Mouse (Mus musculus) CD4-positive, CD25-positive, alpha-beta regulatory T cell, adult 4 months (primary cell): ENCODE data around the gene Ranbp10. TPM values are rescaled to one million over a fixed set of nuclear protein-coding genes. Genes with fewer than 3 reads are reported as not detected.

Source experiments
- ATAC-seq: one replicate; pipeline ENCODE4 v1.8.0; 2017
- polyA plus RNA-seq, 2 experiments: library from polyadenylated mRNA; unstranded; fragments of 100-300 nt; shearing (Covaris generic); gene quantifications; one replicate each; pipeline ENCODE4 v1.2.1; 2017

Gene Ranbp10
- polyA plus RNA-seq = 1 to 10 TPM; 7.6 to 10.0 TPM

DNA sequence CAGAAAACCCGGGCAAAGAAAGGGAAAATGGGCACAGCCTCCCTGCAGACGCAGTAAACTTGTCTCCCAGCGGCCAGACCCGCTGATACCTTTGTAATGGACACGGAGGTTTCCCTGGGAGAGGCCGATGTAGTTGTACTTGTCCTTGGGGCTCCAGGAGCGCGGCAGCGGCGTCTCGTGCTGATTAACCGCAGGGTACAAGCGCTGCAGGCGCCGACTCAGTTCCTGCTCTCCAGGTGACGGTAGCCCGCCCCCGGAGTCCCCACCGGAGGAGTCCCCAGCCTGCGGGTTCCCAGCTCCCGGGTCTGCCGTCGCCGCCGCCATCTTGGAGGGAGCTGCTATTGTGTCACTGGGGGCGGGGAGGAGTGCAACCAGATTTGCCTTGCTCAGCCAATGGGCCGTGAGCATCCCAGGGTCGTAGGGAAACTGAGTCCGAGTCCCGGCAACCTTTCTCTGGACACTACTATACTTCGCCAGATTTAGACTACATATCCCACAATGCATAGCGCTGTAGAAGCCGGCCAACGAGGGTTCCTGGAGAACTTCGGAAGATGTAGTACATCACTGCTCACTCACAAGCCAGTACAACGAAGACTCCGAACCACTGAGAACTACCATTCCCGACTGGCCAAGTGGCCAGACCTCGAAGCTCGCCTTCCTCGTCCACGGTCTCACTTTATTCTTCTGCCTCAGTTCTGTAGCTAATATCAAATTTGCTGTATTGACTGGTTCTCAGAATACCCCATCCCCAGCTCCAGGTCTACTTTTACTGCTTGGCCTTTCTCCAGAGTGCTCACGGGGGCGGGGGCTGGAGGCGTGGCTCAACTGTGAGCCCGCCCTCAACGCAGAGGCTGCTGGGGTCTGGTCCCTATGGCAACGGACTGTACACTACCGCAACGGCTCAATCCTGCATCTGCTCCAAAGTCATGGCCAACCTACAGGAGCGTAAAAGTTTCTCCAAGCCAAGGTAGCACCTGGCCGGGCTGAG, at the start of gene Ranbp10, which contains the start of gene Tsnaxip1:
Gene Ranbp10 (minus strand): TSS at position 490 of the 988 bp plus-strand sequence.
Gene Tsnaxip1 (plus strand): TSS at position 871 of the 988 bp plus-strand sequence.
- peak; percentile 90 for ATAC-seq

DNA sequence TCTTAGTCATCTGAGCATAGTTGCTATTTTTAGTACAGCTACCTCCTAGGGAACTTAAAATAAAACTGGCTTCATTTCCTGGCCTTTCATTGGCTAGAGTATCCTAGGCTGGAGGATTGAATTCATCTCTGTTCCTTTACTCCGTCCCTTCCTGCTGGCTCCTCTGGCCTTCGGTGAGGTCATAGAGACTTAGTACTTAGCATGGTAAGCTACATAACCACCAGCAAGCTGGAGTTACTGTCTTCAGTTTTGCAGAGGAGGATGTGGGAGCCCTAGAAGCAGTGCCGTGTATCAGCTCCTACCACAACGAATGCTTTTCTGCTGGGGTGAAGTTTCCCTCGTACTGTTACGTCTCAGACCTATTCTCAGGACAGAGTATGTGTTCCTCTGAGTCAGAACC, 47.2 kb upstream of the Ranbp10 start:
- ATAC-seq = no peak

DNA sequence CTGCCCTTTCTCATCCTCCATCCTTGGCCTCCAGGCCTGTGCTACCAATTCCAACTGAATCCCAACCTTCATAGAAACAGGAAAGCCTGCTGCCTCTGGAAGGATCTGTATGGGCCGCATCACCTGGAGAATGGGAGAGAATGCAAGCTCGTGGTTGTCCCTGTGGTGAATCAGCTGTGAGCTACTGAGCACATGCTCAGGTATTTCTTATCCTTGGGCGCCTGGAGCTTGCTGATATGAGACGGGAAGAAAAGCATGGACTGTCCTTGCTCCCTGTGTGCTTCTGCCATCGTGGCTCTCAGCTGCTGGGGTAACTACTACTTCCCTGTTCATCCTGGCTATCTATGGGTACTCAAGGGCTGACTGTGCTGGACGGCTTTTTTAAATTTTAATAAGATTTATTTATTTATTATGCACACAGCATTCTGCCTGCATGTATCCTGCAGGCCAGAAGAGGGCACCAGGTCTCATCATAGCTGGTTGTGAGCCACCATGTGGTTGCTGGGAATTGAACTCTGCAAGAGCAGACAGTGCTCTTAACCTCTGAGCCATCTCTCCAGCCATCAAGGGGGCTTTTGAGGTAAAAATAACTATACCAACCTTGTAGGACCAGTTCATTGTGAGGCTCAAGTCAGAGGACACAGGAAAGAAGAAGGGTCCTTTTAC, 39.3 kb upstream of the Ranbp10 start:
- no peak for ATAC-seq

DNA sequence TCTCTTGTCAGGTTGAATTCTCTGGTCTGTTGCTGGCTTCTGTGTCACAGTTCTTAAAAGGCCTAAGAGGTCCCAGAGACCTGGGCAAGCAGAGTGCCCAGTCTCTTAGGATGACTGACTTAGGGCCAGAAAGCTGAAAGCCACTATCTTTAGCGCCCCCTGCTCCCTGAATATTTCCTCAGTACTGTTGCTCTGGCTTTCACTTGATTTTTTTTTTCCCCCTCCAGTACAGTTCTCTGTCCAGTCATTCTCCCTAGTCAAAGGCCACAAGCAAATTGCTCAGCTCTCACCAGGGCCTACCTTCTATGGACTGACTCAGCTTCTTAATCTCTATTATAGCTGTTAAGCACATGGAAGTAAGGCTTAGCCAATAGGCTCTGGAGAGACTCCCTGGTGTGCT, 34.8 kb upstream of the Ranbp10 start:
- no peak for ATAC-seq

DNA sequence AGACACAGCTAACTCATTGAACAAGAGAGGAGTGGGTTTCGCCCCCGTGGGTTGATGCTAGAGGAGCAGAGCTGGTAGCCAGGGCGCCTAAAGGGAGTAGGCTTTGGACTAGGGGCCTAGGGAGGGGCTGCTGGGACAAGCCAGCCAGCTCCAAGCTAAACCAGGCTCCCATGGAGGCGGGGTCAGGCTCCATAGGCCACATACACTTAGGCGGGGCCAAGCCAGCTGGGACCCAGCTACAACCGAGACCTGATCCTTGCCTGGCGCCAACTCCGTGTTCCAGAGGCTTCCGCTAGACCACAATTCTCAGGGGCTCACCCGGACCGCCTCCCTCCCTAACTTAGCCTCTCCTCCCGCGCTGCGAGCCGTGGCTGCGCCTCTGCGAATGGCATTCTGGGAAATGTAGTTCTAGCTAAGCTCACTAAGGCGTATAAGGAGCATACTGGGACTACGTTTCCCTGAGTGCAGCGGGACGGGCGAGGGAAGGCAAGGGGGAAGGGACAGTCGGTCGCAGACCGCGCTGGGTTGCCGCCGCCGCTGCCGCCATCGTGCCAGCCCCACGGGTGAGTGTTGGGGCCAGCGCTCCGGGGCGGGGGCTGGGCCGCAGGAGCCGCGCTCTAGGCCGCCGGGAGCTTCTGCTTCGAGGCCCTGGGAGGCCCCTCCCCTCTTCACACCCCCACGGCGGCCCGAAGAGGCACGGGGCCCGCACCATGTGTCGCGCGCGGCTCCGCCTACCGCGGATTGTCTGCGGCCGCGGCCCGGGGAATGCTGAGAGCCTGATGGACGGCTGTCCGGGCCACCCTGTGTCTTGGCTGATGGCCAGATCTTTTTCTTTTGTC, 33.2 kb upstream of the Ranbp10 start, which contains the start of gene Nutf2:
Gene Nutf2 (plus strand): TSS at position 438 of the 839 bp plus-strand sequence.
- peak; percentile 97 for ATAC-seq

DNA sequence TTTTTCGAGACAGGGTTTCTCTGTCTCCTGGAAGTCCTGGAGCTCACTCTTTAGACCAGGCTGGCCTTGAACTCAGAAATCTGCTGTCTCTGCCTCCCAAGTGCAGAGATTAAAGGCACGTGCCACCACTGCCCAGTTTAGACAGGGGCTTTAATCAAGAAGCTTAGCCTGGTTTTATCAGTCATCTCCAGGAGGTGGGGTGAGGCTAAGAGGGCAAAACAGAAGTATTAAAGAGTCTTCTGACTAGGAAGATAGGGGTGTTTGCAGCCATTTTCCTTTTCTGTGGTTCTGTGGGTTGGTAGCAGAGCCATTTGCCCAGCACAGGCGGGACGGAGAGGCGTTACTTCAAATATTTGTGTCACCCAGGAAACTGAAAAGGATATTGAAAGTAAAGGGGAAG, 32.2 kb upstream of the Ranbp10 start:
- no peak for ATAC-seq

DNA sequence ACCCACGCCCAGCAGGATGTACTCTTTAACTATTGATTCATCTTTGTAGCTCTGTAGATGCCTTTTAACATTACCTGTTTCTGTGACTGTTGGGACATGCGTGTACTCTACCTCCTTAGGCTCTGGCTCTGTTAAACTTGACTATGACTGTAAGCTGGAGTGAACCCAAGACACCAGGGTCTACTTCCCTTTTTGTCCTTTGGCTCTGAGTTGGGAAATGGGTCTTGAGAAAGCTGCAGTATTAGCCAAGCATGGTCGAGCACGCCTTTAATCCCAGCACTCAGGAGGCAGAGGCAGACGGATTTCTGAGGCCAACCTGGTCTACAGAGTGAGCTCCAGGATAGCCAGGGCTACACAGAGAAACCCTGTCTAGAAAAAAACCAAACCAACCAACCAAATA, 31.3 kb upstream of the Ranbp10 start:
- no peak for ATAC-seq

DNA sequence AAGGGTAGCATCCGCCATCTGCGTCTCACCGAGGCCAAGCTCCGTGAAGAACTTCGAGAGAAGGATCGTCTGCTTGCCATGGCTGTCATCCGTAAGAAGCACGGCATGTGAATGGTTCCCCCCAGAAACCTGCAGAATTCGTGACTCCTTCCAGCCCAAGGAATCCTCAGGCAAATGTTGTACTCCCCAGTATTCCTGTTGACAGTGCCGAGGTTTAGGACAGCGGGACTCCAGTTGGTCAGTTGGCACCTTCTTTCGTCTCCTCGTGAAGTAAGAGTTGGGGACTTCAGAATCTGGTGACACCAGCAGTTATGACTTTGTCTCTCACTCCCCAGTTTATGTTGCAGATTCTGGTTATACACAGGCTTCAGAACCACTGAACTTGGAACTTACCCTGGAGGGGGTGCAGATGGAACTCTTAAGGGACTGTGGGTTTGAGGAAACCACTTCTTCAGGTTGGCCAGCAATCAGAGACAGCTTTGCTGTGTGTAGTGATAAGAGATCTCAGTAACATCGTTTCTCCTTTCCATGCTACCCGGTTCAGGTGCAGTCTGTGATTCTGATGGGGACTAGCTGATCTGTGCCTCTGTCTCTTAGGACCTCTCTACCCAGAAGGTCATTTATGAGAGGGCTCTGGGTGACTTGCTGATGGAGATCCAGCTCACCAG, 29.2 kb upstream of the Ranbp10 start:
- ATAC-seq = no peak

DNA sequence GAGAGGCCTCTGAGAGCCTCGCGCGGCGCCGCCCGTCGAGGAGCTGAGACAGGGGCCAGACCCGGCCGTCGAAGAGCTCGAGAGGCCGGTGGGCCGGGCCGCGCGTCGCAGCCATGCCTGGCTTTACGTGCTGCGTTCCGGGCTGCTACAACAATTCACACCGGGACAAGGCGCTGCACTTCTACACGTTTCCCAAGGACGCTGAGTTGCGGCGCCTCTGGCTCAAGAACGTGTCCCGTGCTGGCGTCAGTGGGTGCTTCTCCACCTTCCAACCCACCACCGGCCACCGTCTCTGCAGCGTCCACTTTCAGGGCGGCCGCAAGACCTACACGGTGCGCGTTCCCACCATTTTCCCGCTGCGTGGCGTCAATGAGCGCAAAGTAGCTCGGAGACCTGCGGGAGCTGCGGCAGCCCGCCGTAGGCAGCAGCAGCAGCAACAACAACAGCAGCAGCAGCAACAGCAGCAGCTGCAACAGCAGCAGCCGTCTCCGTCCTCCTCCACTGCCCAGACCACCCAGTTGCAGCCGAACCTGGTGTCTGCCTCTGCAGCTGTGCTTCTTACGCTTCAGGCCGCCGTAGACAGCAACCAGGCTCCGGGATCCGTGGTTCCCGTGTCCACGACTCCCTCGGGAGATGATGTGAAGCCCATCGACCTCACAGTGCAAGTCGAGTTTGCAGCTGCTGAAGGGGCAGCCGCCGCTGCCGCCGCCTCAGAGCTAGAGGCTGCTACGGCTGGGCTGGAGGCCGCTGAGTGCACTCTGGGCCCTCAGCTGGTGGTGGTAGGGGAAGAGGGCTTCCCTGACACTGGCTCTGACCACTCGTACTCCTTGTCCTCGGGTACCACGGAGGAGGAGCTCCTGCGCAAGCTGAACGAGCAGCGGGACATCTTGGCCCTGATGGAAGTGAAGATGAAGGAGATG, 28.4 kb upstream of the Ranbp10 start:
- peak; percentile 15 for ATAC-seq

DNA sequence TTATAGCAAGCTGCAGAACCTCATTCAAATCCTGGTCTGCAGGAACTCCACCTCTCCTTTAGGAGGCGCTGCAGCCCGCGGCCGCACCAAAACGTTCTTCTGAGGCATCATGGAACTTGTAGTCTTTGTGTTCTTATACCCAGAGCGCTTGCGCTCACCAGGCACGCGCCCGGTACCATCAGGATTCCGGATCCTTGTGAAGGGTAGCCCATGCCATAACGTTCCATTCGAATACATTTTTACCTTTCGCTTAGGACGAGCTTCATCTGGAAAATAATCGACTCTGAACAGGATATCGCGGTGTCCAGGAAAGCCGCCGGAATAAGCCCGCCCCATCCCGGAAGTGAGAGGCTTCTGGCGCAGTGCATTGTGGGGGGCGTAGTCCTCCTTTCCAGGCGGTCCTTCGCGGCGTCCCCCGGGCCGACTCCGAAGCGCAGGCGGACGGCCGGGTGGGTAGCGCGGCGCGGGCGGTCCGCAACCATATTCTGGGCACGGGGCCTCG, 27.6 kb upstream of the Ranbp10 start, which contains the start of gene Thap11:
Gene Thap11 (plus strand): TSS at position 418 of the 502 bp plus-strand sequence.
- ATAC-seq = peak; percentile 86

DNA sequence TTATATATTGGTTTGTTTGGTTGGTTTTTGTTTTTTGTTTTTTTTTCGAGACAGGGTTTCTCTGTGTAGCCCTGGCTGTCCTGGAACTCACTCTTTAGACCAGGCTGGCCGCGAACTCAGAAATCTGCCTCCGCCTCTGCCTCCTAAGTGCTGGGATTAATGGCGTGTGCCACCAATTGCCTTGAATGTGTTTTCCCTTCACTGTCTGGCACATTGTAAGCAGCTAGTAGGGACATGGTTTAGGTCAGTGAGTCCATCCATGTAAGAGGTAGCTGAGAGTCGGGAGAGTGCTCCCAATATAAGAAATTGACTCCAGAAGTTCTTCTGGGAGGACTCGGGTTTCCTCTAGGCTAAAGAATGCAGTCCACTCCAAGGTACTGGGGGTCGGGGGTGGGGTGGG, 27.2 kb upstream of the Ranbp10 start:
- ATAC-seq = no peak

DNA sequence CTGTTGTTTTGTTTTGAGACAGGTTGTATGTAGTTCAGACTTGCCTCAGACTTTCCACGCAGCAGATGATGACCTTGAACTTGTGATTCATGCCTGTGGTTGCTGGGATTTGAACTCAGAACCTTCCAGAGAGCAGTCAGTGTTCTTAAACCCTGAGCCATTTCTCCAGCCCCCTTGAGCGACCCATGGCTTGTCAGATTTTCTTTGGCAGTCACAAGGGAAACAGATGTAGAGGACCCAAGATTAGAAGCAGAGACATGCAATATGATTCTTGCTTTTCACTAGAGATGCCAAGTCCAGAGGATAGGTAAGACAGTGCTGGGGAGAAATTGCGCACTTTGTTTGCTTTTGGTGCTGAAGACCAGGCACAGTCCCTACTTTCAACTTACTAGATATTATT, 26.0 kb upstream of the Ranbp10 start, which contains the start of gene Cenpt:
Gene Cenpt (minus strand): TSS at position 101 of the 400 bp plus-strand sequence.
- no peak for ATAC-seq

DNA sequence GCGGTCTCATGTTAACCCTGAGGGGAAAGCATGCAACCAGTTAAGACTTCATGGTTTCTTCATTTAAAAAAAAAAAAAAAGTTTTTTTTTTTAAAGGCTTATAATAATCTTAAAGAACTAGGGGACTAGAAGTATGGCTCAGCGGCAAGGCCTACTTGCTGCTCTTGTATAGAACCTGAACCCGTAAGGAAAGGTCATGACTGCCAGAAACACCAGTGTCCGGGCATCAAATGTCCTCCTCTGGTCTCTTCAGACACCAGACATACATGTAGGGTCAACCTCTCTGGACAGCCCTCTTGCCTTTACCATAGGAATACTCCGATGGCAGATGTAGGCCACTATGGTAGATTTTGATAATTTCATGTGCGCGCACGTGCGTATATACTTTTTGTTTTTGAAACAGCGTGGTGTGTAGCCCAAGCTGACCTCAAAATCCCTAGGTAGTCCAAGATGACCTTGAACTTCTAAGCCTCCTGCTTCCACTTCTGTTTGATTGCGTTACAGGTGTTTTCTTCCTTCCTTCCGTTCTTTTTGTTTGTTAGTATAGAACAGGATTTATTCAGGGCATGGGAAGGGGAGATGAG, 25.1 kb upstream of the Ranbp10 start:
- no peak for ATAC-seq

DNA sequence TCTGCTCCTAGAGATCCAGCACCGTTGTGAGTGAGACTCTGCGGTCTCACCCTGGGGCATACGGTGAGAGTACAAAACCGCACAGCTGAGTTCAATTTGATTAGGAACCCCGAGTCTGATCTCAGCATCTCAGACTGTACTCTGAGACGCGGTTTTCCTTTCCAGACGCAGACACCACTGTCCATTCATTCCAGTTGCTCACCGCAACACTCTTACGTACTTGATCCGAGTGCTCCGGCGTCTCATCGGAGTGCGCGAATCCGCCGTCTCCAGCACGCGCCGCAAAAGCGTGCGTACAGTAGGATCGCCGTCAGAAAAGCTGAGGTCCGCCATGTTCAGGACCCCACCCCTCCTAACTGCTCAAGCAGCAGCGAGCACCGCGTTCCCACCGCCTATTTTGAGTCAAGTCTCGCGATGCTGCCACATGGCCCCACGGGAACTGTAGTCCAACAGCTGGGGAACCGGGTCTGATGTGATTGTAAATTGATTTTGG, 24.5 kb upstream of the Ranbp10 start:
- peak; percentile 72 for ATAC-seq

DNA sequence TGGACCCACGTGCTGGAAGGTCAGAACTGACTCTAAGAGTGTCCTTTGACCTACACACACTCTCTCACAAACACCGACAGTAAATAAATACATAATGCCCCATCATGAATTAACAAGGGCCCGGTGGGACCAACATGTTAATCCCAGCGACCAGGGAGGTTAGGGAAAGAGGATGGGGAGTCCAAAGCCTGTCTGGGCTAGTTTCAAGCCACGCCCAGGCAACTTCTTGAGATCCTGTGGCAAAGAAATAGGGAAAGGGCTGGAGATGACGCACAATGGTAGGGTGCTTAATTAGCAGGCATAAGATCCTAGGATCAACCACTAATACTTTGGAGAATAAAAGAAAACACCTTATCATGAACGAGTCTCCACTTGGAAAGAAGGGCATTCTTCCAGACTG, 23.5 kb upstream of the Ranbp10 start:
- no peak for ATAC-seq

DNA sequence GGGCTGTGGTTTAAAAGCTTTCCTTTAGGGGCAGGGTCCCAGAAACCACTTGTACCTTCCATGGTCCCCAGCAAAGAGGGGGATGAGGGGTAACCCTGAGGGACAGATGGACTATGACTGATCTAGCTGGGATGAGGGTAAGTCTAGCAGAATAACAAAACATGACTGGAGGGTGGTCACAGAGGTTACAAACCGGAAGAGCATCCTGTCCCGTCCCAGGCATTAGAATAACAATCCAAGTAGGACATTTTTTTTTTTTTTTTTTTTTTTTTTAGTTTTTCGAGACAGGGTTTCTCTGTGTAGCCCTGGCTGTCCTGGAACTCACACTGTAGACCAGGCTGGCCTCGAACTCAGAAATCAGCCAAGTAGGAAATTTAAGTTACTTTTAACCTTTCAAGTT, 22.9 kb upstream of the Ranbp10 start:
- ATAC-seq = no peak

DNA sequence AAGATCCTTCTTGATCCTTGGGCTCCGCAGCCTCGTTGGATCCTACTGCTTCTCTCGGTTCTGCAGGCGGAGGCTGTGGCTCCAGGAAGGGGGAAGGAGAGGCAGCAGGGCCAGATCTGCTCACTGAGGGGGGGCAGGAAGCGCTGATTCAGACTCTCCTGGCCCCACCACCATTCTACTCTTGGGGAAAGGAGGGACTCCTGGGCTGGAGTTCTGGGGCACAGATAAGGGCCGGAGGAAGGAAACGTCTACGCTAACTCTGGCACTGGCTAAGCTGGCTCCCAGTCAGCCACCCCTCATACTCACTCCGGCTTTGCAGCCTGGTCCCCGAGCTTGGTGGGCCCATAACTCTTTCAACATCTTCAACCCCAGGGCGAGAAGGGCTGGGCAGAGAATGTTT, 19.5 kb upstream of the Ranbp10 start:
- no peak for ATAC-seq

DNA sequence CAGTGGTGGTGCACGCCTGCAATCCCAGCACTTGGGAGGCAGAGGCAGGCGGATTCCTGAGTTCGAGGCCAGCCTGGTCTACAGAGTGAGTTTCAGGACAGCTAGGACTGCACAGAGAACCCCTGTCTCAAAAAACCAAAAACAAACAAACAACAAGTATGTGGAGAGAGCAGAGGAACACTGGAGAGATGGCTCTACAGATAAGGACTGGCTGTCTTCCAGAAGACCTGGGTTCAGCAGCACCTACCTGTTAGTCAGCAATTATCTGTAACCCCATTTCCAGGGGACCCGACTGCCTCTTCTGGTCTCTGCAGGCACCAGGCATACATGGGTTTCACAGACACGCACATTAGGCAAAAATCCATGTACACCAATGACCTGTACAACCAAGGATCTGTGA, 12.1 kb upstream of the Ranbp10 start:
- ATAC-seq = no peak

DNA sequence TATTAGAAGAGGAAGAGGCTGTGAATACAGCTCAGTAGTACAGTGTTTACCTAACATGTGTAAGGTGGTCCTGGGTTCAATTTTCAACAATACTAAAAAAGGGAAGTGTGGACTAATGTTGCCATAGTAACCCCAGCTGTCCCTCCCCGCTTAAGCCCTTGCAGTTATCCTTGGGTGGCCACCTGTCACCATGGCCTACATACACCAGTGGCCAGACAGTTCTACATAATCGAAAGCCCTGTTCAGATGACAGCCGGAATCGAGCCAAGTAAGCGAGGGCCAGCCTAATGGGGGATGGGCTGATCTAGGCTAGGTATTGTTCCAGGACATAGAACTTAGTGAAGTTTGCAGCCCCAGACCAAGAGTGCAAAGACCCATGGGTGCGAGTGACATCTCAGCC, 9.8 kb upstream of the Ranbp10 start:
- ATAC-seq = no peak

DNA sequence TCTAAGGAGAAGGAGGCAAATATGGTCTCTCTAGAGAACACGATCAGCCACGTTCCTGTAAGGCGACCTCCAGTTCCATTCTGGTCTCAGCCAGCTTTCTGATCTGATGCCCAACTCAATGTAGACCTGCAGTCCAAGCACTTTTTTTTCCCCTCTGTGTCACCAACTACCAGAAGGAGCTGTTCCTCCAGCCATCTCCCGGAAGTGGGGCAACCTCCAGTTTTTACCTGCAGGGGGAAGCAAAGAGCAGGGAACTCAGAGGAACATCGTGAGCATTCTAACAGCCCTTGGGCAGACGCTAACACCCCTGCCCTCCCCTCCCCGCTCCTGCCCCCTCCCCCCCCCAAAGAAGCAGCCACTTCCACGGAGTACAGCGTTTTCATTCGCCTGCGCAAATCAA, 8.2 kb upstream of the Ranbp10 start:
- peak; percentile 93 for ATAC-seq
